Mouse (Mus musculus) heart, postnatal 25 days (tissue): ENCODE measurements around the gene Riok2. TPM values are rescaled to one million over a fixed set of nuclear protein-coding genes. Genes with fewer than 3 reads are reported as not detected.

Experiments used
- total RNA-seq, 2 experiments: library from RNA; stranded (reverse); gene quantifications; 2 replicates each; pipeline ENCODE4 v1.2.3; 2021

Riok2 gene
- total RNA-seq, 2 experiments from 2014 or later, result 13.5 to 13.8 TPM

Other genes with a start within 250 kb of the Riok2 start
- 1 to 10 TPM; 7.0 to 7.7 TPM for gene Lix1, start 28.4 kb downstream of the Riok2 start, total RNA-seq